Mouse (Mus musculus) left cerebral cortex, postnatal 10 days (tissue): ENCODE data around the gene Kcna2. TPM values are rescaled to one million over a fixed set of nuclear protein-coding genes. Genes with fewer than 3 reads are reported as not detected.

Experiments used
- DNase-seq, 2 experiments: peaks; one replicate each; pipeline ENCODE4 v3.0.0; 2021 to 2022; ENCODE audit warnings: low spot score in 2 of 2, mixed read lengths in 1 of 2; ENCODE audit errors: extremely low spot score in 1 of 2
- intact Hi-C: fragments of 180-260 bp; cut with DNase I; formaldehyde crosslinking; loops from one replicate; pipeline ENCODE4 v1.15.1; 2025
- total RNA-seq, 2 experiments: library from RNA; stranded (reverse); gene quantifications; 2 replicates each; pipeline ENCODE4 v1.2.3; 2021

Kcna2 gene
- 10 to 100 TPM; 54.9 to 58.4 TPM for total RNA-seq

DNA sequence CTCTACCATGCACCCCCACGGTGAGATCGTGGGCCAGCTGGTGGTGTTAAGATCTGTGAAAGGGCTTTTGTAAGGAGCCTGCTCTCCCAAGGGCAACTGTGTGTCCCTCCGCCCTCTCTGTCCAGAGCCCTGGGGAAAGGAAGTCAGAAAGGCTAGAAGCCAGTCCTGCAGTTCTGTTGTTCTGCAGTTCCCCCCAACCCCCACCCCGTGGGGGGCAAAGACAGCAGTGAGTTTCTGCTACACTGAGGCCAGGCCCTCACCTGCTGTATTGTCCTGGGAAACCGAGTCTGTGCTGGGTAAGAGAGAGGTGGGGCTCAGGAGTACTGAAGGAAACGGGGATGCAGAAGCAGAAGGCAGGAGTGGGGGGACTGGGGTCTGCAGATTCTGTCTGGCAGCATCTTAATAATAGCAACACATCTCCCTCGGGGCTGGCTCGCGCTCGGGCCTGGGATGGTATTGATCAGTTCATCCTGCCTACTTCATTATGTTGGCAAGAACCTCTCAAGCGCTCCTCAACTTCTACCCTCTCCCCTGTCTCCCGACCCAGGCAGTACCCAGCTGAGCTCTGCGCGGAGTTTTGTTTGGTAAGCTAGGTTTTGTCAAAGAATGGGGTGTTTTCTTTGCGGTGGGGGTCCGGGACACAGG, at the start of gene Kcna2:
Gene Kcna2, plus strand, starts transcription at position 336 of the 645 bp plus-strand sequence.
- DNase-seq: peak in 1 of 2 experiments; percentile 37
- intact Hi-C loops: loop anchor here (5.0 kb wide), 1 partner anchor 61 kb away; no protein-coding TSS in a partner anchor

DNA sequence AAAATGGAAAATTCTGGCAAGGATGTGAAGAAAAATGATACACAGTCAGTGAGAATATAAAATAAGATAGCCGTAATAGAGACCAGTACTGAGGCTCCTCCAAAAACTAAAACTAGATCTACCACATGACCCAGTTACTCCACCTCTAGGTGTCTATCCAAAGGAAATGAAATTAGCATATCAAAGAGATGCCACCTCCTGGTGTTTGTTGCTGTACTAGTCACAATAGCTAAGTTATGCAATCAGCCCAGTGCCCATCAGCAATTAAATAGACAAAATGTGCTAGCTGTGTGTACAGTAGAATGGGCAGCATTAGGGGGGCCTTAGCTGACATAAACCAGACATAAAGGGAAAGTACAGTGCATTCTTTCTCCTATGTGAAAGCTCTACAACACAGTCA, 39.5 kb upstream of the Kcna2 start:
- intact Hi-C loops: no loop called here
- no peak for DNase-seq

DNA sequence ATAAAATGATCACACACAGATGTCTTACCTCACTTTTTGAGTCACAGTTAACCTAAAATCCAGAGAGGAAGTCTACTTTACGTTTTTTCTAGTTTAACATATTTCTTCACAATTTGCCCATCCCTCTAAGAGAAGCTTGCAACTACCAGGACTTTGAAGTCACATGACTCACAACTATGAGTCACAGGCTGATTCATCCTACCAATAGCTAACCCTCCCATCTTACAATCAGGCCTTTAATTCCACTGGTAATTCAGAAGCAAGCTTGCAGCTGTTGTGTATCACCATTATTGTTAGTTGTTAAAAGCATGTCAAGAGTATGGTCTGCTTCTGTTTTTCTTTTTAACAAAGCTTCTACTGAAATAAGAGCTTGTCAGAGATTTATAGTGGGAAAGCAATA, 38.2 kb upstream of the Kcna2 start:
- intact Hi-C loops: no loop called here
- no peak for DNase-seq

DNA sequence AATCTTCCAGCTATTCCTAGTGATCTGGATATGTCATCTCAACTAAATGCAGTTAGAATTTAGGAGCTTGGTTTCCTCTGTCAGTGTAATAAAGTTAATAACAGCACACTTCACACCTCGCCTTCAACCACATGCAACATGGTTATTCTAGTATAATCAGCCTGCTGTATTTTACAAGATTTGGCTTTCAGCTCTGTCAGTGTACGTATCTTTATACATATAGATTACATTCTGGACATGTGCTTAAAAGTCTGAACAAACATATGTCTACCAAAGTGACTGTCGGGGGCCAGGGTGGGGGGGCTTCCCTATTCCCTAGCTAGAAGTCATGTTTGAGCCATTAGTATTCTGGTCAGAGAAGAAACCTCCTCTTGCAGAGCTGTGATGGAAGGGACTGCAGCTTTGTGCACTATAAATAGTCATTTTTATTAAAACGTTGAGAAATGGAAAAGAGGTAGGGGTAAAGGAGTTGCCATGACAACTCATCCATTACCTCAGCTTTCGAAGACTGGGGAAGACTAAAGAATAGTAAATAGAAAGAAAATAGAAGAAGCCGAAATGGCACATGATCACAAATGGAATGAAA, 35.3 kb upstream of the Kcna2 start:
- DNase-seq: no peak

DNA sequence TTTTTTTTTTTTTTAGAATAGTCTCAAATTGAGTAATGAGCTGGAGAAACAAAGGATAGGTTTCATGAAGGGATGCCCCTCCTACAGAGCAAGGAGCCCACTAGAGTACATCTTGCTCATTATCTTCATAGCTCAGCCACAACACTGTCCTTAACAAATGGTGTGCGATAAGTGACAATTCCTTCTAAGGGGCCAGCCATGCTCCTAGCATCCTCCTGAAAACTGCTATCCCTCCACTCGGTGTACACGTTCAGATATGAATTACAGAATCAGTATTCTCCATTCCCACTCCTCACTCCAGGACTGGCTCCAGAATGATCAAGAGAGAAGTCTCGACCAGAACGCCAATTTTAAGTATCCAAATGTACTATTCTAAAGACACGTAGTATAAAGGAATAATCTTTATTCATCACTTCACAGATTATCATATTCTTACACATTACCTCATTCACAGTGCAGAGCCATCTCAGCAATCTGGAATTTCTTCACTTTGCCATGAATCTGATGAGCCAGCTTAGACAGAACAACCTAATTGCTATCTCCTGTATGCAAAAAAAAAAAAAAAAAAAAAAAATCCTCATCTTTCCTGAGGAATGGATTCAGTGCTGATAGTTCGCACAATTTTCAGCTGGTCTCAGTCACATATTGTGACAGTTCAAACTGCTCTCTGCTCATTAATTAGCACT, 34.6 kb upstream of the Kcna2 start:
- intact Hi-C loops: no loop called here

More for the DNA sequence above, 35.3 kb upstream of the Kcna2 start:
- intact Hi-C loops: no loop called here

DNA sequence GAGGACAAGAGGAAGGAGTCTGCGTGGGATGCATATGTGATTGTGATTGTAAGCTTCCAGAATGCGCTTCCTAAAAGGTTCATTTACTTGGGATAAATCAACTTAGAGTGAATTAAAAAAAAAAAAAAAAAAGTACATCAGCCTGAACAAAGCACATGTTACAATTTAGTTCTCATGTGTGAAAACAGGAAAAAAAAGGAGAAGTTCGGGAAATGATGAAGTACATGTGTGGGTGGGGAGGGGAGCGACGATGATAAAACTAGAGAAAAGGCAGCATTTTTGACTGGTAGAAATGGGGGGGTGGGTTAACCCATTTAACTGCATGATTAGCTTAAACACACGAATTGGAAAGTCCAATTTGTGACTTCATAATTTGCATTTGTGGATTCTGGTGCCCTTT, 33.7 kb upstream of the Kcna2 start:
- intact Hi-C loops: no loop called here
- DNase-seq: no peak

More for the DNA sequence above, 34.6 kb upstream of the Kcna2 start:
- no peak for DNase-seq

DNA sequence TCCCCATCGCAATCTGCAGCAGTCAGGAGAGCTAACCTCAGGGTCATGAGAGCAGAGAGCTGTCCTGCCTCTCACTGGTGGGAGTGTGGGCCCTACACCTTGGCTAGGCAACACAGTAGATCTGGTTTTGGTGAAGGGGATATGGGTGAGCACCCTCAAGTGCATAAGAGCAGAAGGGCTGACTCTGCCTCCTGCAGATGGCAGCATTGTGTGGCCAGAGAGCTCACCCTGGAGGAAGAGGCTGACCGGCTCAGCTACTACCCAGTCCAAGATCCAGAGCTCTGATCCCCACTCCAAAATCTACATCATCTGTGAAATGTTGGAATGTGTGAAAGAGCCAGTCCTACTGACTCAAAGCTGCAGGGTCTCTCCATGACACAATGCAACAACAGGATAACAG, 27.1 kb upstream of the Kcna2 start:
- intact Hi-C loops: no loop called here
- no peak for DNase-seq

DNA sequence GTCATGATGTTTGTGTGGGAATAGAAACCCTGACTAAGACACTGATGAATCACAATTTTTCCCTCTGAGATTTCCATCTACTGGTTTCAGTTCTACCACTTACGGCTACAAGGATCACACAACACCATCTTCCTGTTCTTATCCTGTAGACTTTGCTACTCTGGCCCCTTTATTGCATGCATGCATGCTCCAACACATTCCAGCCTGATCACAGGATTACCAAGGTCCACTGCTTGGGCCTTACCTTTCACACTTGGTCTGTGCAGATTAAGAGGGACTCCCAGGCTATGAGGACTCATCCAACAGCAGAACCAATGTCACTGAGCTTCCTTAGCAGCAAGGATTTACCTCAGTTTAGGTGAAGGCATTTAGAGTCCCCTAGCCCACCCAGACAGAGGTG, 25.2 kb upstream of the Kcna2 start:
- intact Hi-C loops: no loop called here

DNA sequence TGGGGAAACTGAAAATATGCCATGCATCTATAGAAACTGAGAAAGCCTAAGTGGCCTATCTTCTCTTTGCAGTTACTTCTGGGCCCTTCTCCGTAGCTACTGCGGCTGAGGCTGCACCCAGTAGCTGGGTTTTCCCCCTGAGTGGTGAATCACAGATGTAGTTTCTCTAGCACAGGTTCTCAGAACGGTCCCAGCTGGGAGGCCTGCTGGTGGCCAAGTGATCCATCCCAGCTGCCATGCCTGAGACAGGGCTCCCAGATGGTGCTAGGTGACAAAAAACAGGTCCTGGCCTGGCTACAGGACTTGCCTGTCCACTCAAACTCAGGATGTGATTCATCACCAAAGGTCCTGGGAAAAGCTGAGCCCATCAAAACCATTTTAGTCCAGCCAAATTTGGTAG, 24.3 kb upstream of the Kcna2 start:
- DNase-seq: no peak
- intact Hi-C loops: no loop called here

More for the DNA sequence above, 25.2 kb upstream of the Kcna2 start:
- DNase-seq: no peak

DNA sequence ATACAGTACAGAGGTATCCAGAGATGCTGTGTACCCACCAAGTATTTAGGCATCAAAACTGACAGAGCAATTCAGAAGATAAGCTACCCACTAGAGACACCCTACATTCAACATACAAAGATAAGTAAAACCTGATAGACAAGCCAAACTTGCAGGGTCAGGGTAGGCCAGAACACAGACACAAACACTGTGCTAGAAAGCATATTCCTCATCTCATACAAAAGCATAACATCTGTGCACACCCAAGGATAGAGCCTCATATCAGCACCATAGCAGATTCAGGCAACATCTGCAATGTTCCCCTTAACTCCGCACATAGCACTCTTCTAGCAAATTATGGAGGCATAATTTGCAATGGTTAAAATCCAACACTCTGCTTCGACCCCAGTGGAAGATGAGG, 23.8 kb upstream of the Kcna2 start:
- intact Hi-C loops: no loop called here
- no peak for DNase-seq

DNA sequence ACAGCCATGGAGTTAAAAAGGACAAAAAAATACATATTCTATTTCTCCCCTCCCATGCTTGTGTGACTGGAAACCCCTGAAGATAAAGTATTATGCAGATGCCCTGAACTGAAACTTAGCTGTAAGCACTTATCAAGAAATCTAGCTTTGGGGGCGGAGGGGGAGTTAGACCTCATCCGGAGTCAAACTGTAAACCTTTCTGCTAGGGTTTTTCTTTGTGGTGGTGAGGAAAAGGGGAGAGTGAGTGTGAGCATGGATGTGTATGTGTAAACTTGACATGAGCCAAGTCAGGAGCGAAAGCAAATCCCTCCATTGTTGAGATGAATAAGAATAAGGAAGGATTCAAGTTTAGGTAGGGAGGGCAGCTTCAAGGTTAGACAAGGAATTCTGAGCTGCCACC, 20.1 kb upstream of the Kcna2 start:
- DNase-seq: no peak
- intact Hi-C loops: loop anchor here (2.0 kb wide), 2 partner anchors 140 to 178 kb away; no protein-coding TSS in a partner anchor

DNA sequence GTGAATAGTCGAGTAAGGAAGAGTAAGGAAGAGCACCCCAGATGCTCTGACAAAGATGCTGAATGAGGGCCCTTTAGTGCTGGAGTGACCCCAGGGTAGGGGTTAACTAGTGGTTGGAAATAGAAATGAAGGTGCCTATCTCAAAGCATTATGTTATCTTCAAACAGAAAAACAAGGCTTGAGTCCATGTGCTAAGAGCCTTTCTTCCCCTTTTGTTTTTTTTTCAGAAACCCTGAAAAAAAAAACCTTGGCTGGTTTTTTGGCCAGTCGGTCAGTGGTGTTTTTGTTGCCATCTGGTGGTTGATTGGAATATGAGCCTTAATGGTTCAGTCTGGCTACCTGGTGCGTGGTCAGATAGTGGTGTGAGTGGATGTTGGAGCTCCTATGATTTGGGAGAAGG, 19.7 kb upstream of the Kcna2 start:
- intact Hi-C loops: loop anchor here (2.0 kb wide), 2 partner anchors 140 to 178 kb away; no protein-coding TSS in a partner anchor
- DNase-seq: no peak

DNA sequence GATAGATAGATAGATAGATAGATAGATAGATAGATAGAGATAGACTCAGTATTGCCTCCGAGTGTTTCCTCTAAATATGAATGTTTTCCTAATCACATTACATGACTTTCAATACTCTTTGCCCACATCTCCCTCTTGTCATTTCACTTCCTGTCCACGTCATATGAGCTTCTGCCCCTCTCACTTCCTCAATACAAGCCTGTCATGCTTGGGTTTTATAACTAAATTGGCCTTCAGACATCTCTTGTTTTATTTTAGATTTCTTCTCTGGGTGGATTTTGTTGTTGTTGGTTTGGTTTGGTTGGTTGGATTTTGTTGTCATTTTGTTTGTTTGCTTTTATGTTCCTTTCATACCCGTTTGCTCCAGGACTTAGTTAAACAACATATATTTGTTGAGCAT, 16.4 kb upstream of the Kcna2 start:
- intact Hi-C loops: no loop called here
- DNase-seq: no peak

DNA sequence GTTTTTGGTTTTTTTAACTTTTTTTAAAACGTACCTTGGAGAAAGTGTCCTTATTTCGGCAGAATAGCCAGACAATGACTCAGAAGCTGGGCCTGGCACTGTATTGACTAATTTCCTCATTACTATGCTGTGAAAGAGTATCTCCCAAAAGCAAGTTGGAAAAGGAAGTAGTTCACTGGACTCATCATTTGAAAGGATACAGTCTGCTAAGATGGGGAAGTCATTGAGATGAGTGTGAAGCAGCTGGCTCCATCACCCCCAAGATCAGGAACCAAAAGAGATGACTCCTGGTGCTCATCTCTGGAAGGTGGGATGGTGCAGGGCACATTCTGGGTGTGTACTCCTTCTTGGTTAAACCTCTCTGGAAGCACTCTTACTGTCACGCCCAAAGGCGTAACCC, 13.5 kb upstream of the Kcna2 start:
- intact Hi-C loops: no loop called here
- no peak for DNase-seq

DNA sequence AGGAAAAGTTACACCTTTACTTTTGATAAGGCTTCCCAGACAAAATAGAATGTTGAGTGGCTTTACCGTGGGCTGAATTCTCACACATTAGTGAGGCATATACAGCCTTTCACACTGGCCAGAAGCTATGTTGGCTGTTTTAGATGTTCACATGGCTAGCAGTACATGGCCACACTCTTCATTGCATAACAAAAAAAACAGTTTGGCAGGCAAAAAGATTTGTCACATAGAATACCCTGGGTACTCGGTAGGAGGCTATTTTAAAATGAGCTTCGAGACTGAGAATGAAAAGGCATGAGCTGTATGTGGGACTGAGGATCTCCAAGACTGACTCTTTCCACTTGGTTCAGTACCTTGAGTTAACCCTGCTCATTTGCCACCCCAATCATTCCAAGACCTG, 12.1 kb upstream of the Kcna2 start:
- intact Hi-C loops: no loop called here
- no peak for DNase-seq

DNA sequence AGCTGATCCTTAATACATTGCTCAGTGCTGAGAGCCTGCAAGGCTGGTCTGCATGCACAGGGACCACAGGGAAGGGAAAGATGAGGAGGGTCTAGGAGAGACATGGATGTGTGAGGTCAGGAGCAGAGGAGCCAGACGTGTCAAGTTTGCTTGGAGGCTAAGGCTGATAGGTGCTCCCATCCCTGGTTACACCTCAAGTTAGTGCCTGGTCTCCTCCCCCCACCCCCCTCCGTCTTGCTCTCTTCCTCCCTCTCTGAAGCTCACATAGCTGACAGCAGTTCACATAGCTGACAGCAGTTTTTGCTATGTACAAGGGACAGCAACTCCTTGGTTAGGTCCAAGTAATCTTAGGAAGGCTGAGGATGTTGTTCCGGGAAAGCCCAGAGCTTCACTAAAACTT, 11.5 kb upstream of the Kcna2 start:
- intact Hi-C loops: no loop called here
- DNase-seq: no peak

DNA sequence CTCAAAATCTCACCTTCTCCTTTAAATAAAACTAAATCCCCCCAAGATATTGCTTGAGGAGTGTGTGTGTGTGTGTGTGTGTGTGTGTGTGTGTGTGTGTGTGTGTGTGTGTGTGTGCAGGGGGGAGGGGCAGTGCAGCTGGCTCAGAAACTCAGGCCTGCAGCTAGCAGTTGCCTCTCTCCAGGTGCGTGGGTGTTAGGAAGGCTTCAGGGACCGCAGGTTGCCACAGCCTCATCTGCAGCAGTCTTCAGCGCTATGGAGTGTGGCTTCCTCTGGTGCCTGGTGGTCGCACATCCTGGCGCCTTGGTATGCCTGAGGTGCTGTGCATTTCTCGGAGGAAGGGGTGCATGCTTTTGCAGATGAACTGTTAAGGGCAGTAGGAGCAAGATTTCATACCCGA, 10.9 kb upstream of the Kcna2 start:
- intact Hi-C loops: loop anchor here (10.0 kb wide), 2 partner anchors 185 to 375 kb away; partner anchors contain the start of gene Lamtor5
- DNase-seq: peak in 1 of 2 experiments; percentile 32

DNA sequence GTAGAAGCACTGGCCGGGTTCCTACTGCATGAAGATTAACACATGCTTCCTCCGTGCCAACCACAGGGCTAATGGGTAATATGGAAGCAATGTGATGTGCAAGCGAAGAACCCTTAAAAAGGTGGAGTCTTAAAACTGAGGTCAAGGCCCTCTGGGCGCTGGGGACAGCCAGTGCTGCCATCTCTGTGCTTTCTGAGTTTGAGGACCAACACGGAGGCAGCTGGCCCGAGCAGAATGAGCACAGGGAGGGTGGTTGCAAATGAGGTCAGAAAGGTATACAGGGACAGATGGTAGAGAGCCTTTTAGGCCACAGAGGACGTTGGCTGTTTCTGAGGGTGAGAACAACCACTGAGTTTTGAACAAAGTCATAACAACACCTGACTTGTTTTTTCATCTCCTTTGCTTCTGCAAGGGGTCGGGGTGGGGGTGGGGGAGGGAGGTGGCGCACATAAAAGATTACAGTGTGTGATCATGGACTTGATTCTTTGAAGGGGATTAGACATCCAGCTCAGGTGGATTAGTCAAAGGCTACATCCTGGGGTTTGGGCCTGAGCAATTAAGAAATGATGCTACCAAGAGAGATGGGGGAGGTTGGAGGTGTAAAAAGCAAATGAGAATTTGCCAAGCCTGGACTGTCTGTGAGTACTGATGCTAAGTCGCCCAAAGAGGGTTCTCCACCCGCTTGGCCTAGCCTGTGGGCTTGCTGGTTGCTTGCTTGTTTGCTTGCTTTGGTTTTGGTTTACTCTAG, 10.4 kb upstream of the Kcna2 start:
- intact Hi-C loops: loop anchor here (10.0 kb wide), 2 partner anchors 184 to 374 kb away; partner anchors contain the start of gene Lamtor5

DNA sequence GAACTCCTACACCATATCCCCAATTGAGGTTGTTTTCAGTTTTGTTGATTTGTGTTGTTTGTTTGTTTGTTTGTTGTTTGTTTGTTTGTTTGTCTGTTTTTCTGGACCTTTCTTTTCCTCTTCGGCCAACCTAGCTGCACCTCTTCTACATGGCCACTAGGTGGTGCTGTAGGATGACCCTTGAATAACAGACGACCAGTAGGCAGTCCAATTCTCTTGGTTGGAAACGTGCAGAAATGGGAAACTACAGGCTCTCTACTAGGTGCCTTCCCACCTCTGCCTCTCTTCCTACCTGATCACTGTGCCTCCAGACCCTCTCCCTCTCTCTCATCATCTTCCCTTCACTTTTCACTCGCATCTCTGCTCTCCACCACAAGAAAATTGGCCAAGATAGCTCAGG, 6.9 kb upstream of the Kcna2 start:
- peak; percentile 30 to 42 for DNase-seq
- intact Hi-C loops: loop anchor here (1.0 to 10.0 kb wide), 3 partner anchors 94 to 371 kb away; partner anchors contain the start of gene Lamtor5

More for the DNA sequence above, 10.4 kb upstream of the Kcna2 start:
- DNase-seq: no peak
